12 mouse cellular contexts compared by ENCODE assay signal in the genomic region with DNA sequence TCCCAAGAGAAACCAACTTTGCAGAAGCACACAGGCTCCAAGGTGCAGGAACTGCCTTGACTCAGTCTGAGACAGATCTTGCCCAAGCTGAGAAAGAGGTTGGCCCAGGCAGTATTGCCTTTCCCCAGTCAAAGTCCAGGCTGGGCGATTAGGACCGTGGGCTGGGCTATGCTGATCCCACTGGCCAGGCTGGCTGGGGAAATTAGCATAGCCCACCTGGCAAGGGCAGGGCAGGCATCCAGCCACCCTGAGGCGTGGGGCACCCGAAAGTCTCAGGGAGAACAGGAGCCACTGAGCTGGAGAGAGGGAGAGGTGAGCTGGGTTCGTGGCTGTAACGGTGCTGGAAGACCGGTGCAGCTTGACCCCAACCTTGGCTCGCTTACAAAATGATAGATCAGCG. TPM values are rescaled to one million over a fixed set of nuclear protein-coding genes. Genes with fewer than 3 reads are reported as not detected.
DNase-seq lines count a peak whose midpoint lies in the region; ATAC-seq and TF ChIP-seq lines count a peak whose summit lies in the region.
"Had no signal": no experiment of that assay in that cellular context is flagged by ENCODE, and none has a peak within 500 bp of the region (broad histone marks: within the 10 kb centered on the region; RNA-seq: fewer than 3 reads in every experiment).

No protein-coding gene starts in this region.

- H3K9me3 ChIP-seq in kidney, embryonic 14.5 days (ENCODE audit: control insufficient read depth, low read length) = no peaks in the 10 kb centered on the region
- H3K9me3 ChIP-seq in ES-Bruce4 (replicated peaks; ENCODE audit: control insufficient read depth, insufficient read depth, low read length, poor library complexity, severe bottlenecking) = no peaks in the 10 kb centered on the region
- no peaks in the 10 kb centered on the region for H3K9me3 ChIP-seq in embryonic facial prominence, embryonic 14.5 days (ENCODE audit: control insufficient read depth, low read length)
- no peaks in the 10 kb centered on the region for H3K9me3 ChIP-seq in limb, embryonic 12.5 days

- TF ChIP-seq CTCF in ES-Bruce4 (IDR thresholded peaks at IDR 0.05; ENCODE audit: low read depth, low read length) = no peak

- H3K27me3 ChIP-seq in kidney, embryonic 14.5 days (ENCODE audit: control insufficient read depth, insufficient read depth, low read length) = no peaks in the 10 kb centered on the region
- H3K27me3 ChIP-seq in ES-Bruce4 (ENCODE audit: control insufficient read depth, insufficient read depth, low read length, poor library complexity, severe bottlenecking) = no peaks in the 10 kb centered on the region
- H3K27me3 ChIP-seq in embryonic facial prominence, embryonic 14.5 days (replicated peaks; ENCODE audit: control insufficient read depth, insufficient read depth, low read length) = no peaks in the 10 kb centered on the region
- H3K27me3 ChIP-seq in limb, embryonic 12.5 days = no peaks in the 10 kb centered on the region; the same call in 1 of the 2 replicates
- H3K27me3 ChIP-seq: Patski had no signal

- no peak overlapping the region for H3K27ac ChIP-seq in kidney, embryonic 14.5 days (ENCODE audit: low read depth, low read length)
- H3K27ac ChIP-seq in ES-Bruce4 (ENCODE audit: insufficient read depth, low read length) = no peak overlapping the region
- H3K27ac ChIP-seq in embryonic facial prominence, embryonic 14.5 days (replicated peaks; ENCODE audit: low read depth, low read length) = no peak overlapping the region
- H3K27ac ChIP-seq in limb, embryonic 12.5 days = no peak overlapping the region

- peak; percentile 20; the same call in 1 of the 2 replicates for ATAC-seq in kidney, embryonic 14.5 days (ENCODE audit: low FRiP score, low TSS enrichment)
- ATAC-seq in embryonic facial prominence, embryonic 14.5 days (ENCODE audit: low read depth) = no peak
- no peak for ATAC-seq in limb, embryonic 12.5 days (ENCODE audit: insufficient number of reproducible peaks, insufficient read depth, low FRiP score, low TSS enrichment, low read depth)
- no peak for ATAC-seq in CD4-positive, CD25-positive, alpha-beta regulatory T cell, adult 4 months

- 31% methylated on average over 9 of the region's 9 CpGs for WGBS in kidney, embryonic 14.5 days
- 37% methylated on average over 9 of the region's 9 CpGs for WGBS in embryonic facial prominence, embryonic 14.5 days
- 26% methylated on average over 9 of the region's 9 CpGs for WGBS in limb, embryonic 12.5 days

- no peaks in the 10 kb centered on the region for H3K4me1 ChIP-seq in kidney, embryonic 14.5 days (ENCODE audit: control insufficient read depth, insufficient read depth, low read length)
- H3K4me1 ChIP-seq in ES-Bruce4 (ENCODE audit: control insufficient read depth, insufficient read depth, low read length) = no peaks in the 10 kb centered on the region
- no peaks in the 10 kb centered on the region; the same call in 1 of the 2 replicates for H3K4me1 ChIP-seq in embryonic facial prominence, embryonic 14.5 days (ENCODE audit: control insufficient read depth, insufficient read depth, low read length)
- H3K4me1 ChIP-seq in limb, embryonic 12.5 days (replicated peaks) = peaks cover 10% of the 10 kb centered on the region

- H3K9ac ChIP-seq in kidney, embryonic 14.5 days (ENCODE audit: low read depth, low read length) = no peak overlapping the region
- H3K9ac ChIP-seq in ES-Bruce4 (ENCODE audit: low read depth, poor library complexity, severe bottlenecking) = no peak overlapping the region
- H3K9ac ChIP-seq in embryonic facial prominence, embryonic 14.5 days (ENCODE audit: low read depth, low read length) = no peak overlapping the region
- H3K9ac ChIP-seq in limb, embryonic 12.5 days (replicated peaks) = no peak overlapping the region; the same call in 1 of the 2 replicates

- no peak for DNase-seq in kidney, postnatal 36 days
- DNase-seq in embryonic facial prominence, embryonic 14.5 days (ENCODE audit: low spot score) = no peak
- DNase-seq in gastrocnemius, postnatal 10 days = no peak
- no peak for DNase-seq in embryo, embryonic 10.5 days (ENCODE audit: low spot score)

- no peak for TF ChIP-seq POLR2A in ES-Bruce4 (IDR thresholded peaks at IDR 0.05; ENCODE audit: insufficient read depth, low read length)

- H3K36me3 ChIP-seq in kidney, embryonic 14.5 days (ENCODE audit: control insufficient read depth, insufficient read depth, low read length) = no peaks in the 10 kb centered on the region
- no peaks in the 10 kb centered on the region for H3K36me3 ChIP-seq in ES-Bruce4 (ENCODE audit: control insufficient read depth, insufficient read depth, low read length, poor library complexity, severe bottlenecking)
- H3K36me3 ChIP-seq in embryonic facial prominence, embryonic 14.5 days (ENCODE audit: control insufficient read depth, insufficient read depth, low read length) = no peaks in the 10 kb centered on the region
- no peaks in the 10 kb centered on the region for H3K36me3 ChIP-seq in limb, embryonic 12.5 days

- no peak for TF ChIP-seq EP300 in ES-Bruce4 (IDR thresholded peaks at IDR 0.05; ENCODE audit: insufficient read depth, low read depth, low read length)

- H3K4me3 ChIP-seq in kidney, embryonic 14.5 days (ENCODE audit: low read length) = no peak overlapping the region
- peak overlapping the region; percentile 0; the same call in 1 of the 2 replicates for H3K4me3 ChIP-seq in ES-Bruce4 (ENCODE audit: low read depth, low read length)
- no peak overlapping the region for H3K4me3 ChIP-seq in embryonic facial prominence, embryonic 14.5 days (ENCODE audit: low read depth, low read length)
- no peak overlapping the region for H3K4me3 ChIP-seq in limb, embryonic 12.5 days (replicated peaks)

- peak overlapping the region; percentile 6; the same call in 1 of the 2 replicates for H3K4me2 ChIP-seq in kidney, embryonic 14.5 days (replicated peaks; ENCODE audit: low read depth, low read length)
- H3K4me2 ChIP-seq in embryonic facial prominence, embryonic 14.5 days (ENCODE audit: low read depth, low read length) = 0 out of 2 replicates have a peak overlapping the region, but pooled peaks have one; percentile 25
- peak overlapping the region; percentile 37 for H3K4me2 ChIP-seq in limb, embryonic 12.5 days

RNA-seq across cellular contexts. Expression of a gene that starts 15.4 kb away (rescaled TPM):
- 155 and 197 TPM in 2 replicates for polyA plus RNA-seq in kidney, embryonic 14.5 days (2014; fragmentation: Nextera tagmentation; extraction: Ambion mirVana)
- polyA plus RNA-seq in ES-Bruce4 (2011; ENCODE audit: insufficient read depth, insufficient read length, low read depth, missing spikeins) = 87.8 and 89.0 TPM in 2 replicates
- 166 and 175 TPM in 2 replicates for polyA plus RNA-seq in embryonic facial prominence, embryonic 14.5 days (2014; fragmentation: Nextera tagmentation; extraction: Ambion mirVana)
- 176 and 183 TPM in 2 replicates for polyA plus RNA-seq in limb, embryonic 12.5 days (2016; fragmentation: Nextera tagmentation; extraction: Ambion mirVana)
- 10 to 100 TPM; 37.9 to 41.8 TPM for total RNA-seq in gastrocnemius, postnatal 10 days (2021)
- 100 to 1,000 TPM; 114 to 148 TPM for polyA plus RNA-seq in CD4-positive, CD25-positive, alpha-beta regulatory T cell, adult 4 months (2017; shearing (Covaris generic))

RNA-seq across cellular contexts. Expression of a gene that starts 24.3 kb away (rescaled TPM):
- not detected in 2 replicates for polyA plus RNA-seq in kidney, embryonic 14.5 days (2014; fragmentation: Nextera tagmentation; extraction: Ambion mirVana)
- not detected in 2 replicates for polyA plus RNA-seq in ES-Bruce4 (2011; ENCODE audit: insufficient read depth, insufficient read length, low read depth, missing spikeins)
- not detected in 2 replicates for polyA plus RNA-seq in embryonic facial prominence, embryonic 14.5 days (2014; fragmentation: Nextera tagmentation; extraction: Ambion mirVana)
- not detected in 2 replicates for polyA plus RNA-seq in limb, embryonic 12.5 days (2016; fragmentation: Nextera tagmentation; extraction: Ambion mirVana)
- total RNA-seq in gastrocnemius, postnatal 10 days (2021) = not detected
- polyA plus RNA-seq in CD4-positive, CD25-positive, alpha-beta regulatory T cell, adult 4 months (2017; shearing (Covaris generic)) = under 1 TPM in 1 of 2 experiments, not detected in 1; 0.11 TPM
- total RNA-seq: gastrocnemius, postnatal 25 days; layer of hippocampus, adult 8-10 months had no signal
- polyA plus RNA-seq: Patski; spleen, adult 2 months had no signal
